Mouse (Mus musculus) C2C12 (cell line): ENCODE data around the gene Slc9b2.

Experiments used
- CTCF ChIP-seq: IDR thresholded peaks from one replicate; pipeline ENCODE4 v1.5.1; 2011; ENCODE audit not compliant: control insufficient read depth, insufficient read depth, insufficient read length
- MYOG ChIP-seq: IDR thresholded peaks from one replicate; pipeline ENCODE4 v1.6.1; 2011; ENCODE audit not compliant: control insufficient read depth, insufficient read length; ENCODE audit errors: extremely low read depth

- TF ChIP-seq MYOG: no peak
- no peak for TF ChIP-seq CTCF
Measured at GRCm38 (mm10) chr3:135293703-135294102, 13.8 kb upstream of the Slc9b2 start.
